Mouse (Mus musculus): ENCODE data around the gene Tmem135. TPM values are rescaled to one million over a fixed set of nuclear protein-coding genes. Genes with fewer than 3 reads are reported as not detected.

The Tmem135 gene
- polyA plus RNA-seq (2014; fragmentation: Nextera tagmentation; extraction: Ambion mirVana), result 33.5 and 35.7 TPM in 2 replicates

DNA sequence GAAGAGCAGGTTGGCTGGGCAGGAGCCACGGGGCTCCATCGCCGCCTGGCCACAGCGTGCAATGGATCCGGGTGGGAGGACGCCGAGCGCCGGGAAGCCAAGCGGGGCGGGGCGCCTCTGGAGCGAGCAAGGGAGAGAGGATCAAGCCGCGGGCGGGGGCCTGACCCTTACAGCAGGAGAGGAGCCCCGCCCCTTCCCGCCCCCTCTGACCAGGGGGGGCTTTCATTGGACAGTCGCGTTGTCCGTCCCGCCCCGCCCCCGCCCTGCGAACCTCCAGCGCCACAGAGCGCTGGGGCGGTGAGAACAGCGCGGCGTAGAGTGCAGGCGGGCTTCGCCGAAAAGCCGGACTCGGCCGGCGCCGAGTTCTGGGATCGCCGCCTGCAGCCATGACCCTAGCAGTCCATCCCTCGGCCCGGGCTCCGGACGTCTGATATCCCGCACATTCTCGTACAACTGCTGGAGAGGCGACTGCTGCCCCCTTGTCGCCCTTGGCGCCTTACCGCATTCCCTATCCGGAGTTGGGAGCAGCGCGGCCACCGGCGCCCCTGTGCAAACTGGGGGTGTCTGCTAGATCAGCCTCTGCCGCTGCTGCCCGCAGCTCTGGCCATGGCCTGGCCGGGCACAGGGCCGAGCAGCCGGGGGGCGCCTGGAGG is at the start of gene Tmem135, which contains the start of gene Fzd4:
Gene Tmem135 (minus strand): TSS at position 142 of the 653 bp plus-strand sequence.
Gene Fzd4 (plus strand): TSS at position 275 of the 653 bp plus-strand sequence.
- ATAC-seq (ENCODE audit: insufficient number of reproducible peaks, insufficient read depth, low FRiP score, low read depth), result peak; percentile 96
- under 1% methylated on average over 56 of the region's 62 CpGs for WGBS
- Histone ChIP-seq H3K27me3 (ENCODE audit: control insufficient read depth, insufficient read depth, low read length) (no peaks in the 10 kb centered on the region), H3K9me3 (ENCODE audit: control insufficient read depth, low read depth, low read length) (no peaks in the 10 kb centered on the region), H3K4me1 (ENCODE audit: control insufficient read depth, insufficient read depth, low read length) (peaks cover 27% of the 10 kb centered on the region), H3K4me2 (replicated peaks; ENCODE audit: low read depth, low read length) (peak within 1 kb of the TSS; percentile 92), H3K27ac (ENCODE audit: low read length) (peak within 1 kb of the TSS; percentile 90), H3K36me3 (ENCODE audit: control insufficient read depth, insufficient read depth, low read length) (peaks cover 13% of the 10 kb centered on the region; the same call in 1 of the 2 replicates), H3K9ac (replicated peaks; ENCODE audit: low read depth, low read length) (peak within 1 kb of the TSS; percentile 97), H3K4me3 (ENCODE audit: low read depth, low read length) (peak within 1 kb of the TSS; percentile 91)

DNA sequence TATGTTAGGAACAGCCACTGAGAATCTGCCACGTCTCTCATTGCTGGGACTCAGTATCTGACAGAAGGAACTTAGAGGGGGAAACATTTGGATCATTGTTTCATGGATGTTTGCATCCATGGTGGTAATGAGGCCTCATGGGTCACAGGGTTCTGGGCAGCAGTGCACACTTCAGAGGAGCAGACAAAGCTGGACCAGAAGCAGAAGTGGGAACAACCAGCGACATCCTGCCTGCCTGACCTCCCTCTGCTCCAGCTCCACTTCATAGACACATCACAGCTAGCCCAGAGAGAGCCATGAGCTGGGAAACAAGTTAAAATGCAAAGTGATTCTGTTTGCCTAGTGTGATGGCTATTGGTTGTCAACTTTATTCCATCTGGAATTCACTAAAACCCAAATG is 46.3 kb upstream of the Tmem135 start:
- no peak overlapping the region for H3K4me2 ChIP-seq (replicated peaks; ENCODE audit: low read depth, low read length)
- WGBS, result 70% methylated on average over 2 of the region's 2 CpGs
- no peak for ATAC-seq (ENCODE audit: insufficient number of reproducible peaks, insufficient read depth, low FRiP score, low read depth)
- no peaks in the 10 kb centered on the region for H3K9me3 ChIP-seq (ENCODE audit: control insufficient read depth, low read depth, low read length)
- H3K9ac ChIP-seq (replicated peaks; ENCODE audit: low read depth, low read length), result no peak overlapping the region
- no peaks in the 10 kb centered on the region for H3K4me1 ChIP-seq (ENCODE audit: control insufficient read depth, insufficient read depth, low read length)
- H3K27ac ChIP-seq (ENCODE audit: low read length), result no peak overlapping the region
- no peaks in the 10 kb centered on the region for H3K27me3 ChIP-seq (ENCODE audit: control insufficient read depth, insufficient read depth, low read length)
- no peaks in the 10 kb centered on the region for H3K36me3 ChIP-seq (ENCODE audit: control insufficient read depth, insufficient read depth, low read length)
- no peak overlapping the region for H3K4me3 ChIP-seq (ENCODE audit: low read depth, low read length)

DNA sequence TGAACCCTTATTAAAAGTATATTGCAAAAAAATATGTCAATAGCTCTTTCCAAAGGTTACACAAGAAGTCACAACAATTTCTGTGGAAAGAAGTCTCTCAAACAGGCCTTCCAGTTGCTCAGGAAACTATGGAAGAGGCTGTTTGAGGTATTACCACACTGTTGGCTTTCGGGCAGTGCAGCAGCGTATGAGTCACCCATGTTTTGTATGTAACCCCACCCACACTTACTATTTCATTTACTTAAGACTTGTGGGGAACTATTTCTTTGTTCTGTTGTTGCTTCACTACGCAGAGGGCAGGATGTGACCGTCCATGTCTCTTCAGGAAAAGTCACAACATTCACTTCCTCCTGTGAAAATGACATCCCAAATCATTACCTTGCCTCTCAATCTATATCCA is 41.1 kb upstream of the Tmem135 start:
- Histone ChIP-seq H3K9me3 (ENCODE audit: control insufficient read depth, low read depth, low read length) (no peaks in the 10 kb centered on the region), H3K4me2 (replicated peaks; ENCODE audit: low read depth, low read length) (no peak overlapping the region), H3K27ac (ENCODE audit: low read length) (no peak overlapping the region), H3K4me3 (ENCODE audit: low read depth, low read length) (no peak overlapping the region), H3K4me1 (ENCODE audit: control insufficient read depth, insufficient read depth, low read length) (no peaks in the 10 kb centered on the region), H3K36me3 (ENCODE audit: control insufficient read depth, insufficient read depth, low read length) (no peaks in the 10 kb centered on the region), H3K27me3 (ENCODE audit: control insufficient read depth, insufficient read depth, low read length) (no peaks in the 10 kb centered on the region), H3K9ac (replicated peaks; ENCODE audit: low read depth, low read length) (no peak overlapping the region)
- ATAC-seq (ENCODE audit: insufficient number of reproducible peaks, insufficient read depth, low FRiP score, low read depth), result peak; percentile 74; the same call in 1 of the 2 replicates
- 62% methylated on average over 4 of the region's 4 CpGs for WGBS

DNA sequence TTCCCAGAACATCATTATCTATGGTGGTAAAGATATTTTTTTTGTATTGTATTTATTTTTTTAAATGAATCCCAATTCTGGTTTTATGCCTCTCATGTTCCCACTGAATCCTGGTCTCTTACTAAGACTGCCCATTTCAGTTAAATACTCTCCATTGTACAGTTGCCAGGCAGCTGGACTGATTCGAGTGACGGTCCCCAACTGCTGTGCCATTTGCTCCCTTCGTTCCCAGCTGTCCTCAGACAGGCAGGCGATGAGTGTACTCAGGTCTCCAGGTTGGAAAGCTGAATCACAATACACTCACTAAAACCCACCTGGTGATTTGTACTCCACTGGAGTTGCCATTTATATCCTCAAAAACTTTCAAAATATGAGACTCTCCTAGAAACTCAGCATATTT is 38.2 kb upstream of the Tmem135 start:
- Histone ChIP-seq H3K36me3 (ENCODE audit: control insufficient read depth, insufficient read depth, low read length) (no peaks in the 10 kb centered on the region), H3K27ac (ENCODE audit: low read length) (no peak overlapping the region), H3K9ac (replicated peaks; ENCODE audit: low read depth, low read length) (no peak overlapping the region), H3K4me1 (ENCODE audit: control insufficient read depth, insufficient read depth, low read length) (no peaks in the 10 kb centered on the region), H3K4me3 (ENCODE audit: low read depth, low read length) (no peak overlapping the region), H3K27me3 (ENCODE audit: control insufficient read depth, insufficient read depth, low read length) (no peaks in the 10 kb centered on the region), H3K9me3 (ENCODE audit: control insufficient read depth, low read depth, low read length) (no peaks in the 10 kb centered on the region), H3K4me2 (replicated peaks; ENCODE audit: low read depth, low read length) (no peak overlapping the region)
- 78% methylated on average over 4 of the region's 4 CpGs for WGBS
- no peak for ATAC-seq (ENCODE audit: insufficient number of reproducible peaks, insufficient read depth, low FRiP score, low read depth)

DNA sequence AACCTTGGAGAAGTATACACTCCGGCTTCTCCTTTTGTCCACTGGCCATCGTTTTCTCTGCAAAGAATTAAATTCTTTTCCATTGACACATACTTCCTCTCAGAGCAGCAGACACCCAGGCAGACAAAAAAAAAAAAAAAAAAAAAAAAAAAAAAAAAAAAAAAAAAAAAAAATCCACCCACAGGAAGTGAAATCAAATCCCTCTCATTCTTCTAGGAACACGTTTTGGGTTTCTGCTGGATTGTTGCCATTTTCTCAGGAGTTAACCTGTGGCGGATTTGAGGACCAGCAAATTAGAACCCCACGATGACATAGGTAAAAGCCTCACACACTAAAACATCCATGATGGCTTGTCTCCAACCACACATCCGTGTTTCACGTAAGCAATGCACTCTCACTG is 37.3 kb upstream of the Tmem135 start:
- H3K36me3 ChIP-seq (ENCODE audit: control insufficient read depth, insufficient read depth, low read length), result no peaks in the 10 kb centered on the region
- no peak overlapping the region for H3K9ac ChIP-seq (replicated peaks; ENCODE audit: low read depth, low read length)
- WGBS, result 63% methylated on average over 7 of the region's 7 CpGs
- no peaks in the 10 kb centered on the region for H3K27me3 ChIP-seq (ENCODE audit: control insufficient read depth, insufficient read depth, low read length)
- H3K27ac ChIP-seq (ENCODE audit: low read length), result no peak overlapping the region
- no peak for ATAC-seq (ENCODE audit: insufficient number of reproducible peaks, insufficient read depth, low FRiP score, low read depth)
- no peaks in the 10 kb centered on the region for H3K4me1 ChIP-seq (ENCODE audit: control insufficient read depth, insufficient read depth, low read length)
- no peak overlapping the region for H3K4me2 ChIP-seq (replicated peaks; ENCODE audit: low read depth, low read length)
- no peaks in the 10 kb centered on the region for H3K9me3 ChIP-seq (ENCODE audit: control insufficient read depth, low read depth, low read length)
- H3K4me3 ChIP-seq (ENCODE audit: low read depth, low read length), result no peak overlapping the region

DNA sequence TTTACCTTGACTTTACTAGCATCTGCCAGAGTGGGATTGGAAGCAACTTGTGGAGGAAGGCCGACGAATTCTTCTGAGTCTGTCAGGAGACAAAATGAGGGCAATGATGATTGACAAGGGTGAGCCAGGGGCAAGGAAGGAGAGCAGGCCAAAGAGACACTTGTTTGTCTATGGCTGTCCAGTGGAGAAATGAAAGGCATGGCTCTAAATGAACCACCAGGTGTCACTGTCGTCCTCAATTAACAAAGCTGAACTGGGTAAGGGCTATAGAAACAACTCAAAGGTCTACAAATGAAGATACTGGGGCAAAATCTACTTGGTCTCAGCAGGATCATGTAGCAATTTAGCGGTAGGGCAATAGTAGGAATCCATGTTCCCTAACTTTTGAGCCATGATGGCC is 33.6 kb upstream of the Tmem135 start:
- no peak overlapping the region for H3K4me3 ChIP-seq (ENCODE audit: low read depth, low read length)
- H3K27ac ChIP-seq (ENCODE audit: low read length), result no peak overlapping the region
- no peak overlapping the region for H3K4me2 ChIP-seq (replicated peaks; ENCODE audit: low read depth, low read length)
- no peak for ATAC-seq (ENCODE audit: insufficient number of reproducible peaks, insufficient read depth, low FRiP score, low read depth)
- H3K9ac ChIP-seq (replicated peaks; ENCODE audit: low read depth, low read length), result no peak overlapping the region
- WGBS, result 46% methylated on average over 4 of the region's 4 CpGs
- H3K9me3 ChIP-seq (ENCODE audit: control insufficient read depth, low read depth, low read length), result no peaks in the 10 kb centered on the region
- H3K4me1 ChIP-seq (ENCODE audit: control insufficient read depth, insufficient read depth, low read length), result peaks cover 10% of the 10 kb centered on the region; the same call in 1 of the 2 replicates
- H3K27me3 ChIP-seq (ENCODE audit: control insufficient read depth, insufficient read depth, low read length), result no peaks in the 10 kb centered on the region
- H3K36me3 ChIP-seq (ENCODE audit: control insufficient read depth, insufficient read depth, low read length), result no peaks in the 10 kb centered on the region

DNA sequence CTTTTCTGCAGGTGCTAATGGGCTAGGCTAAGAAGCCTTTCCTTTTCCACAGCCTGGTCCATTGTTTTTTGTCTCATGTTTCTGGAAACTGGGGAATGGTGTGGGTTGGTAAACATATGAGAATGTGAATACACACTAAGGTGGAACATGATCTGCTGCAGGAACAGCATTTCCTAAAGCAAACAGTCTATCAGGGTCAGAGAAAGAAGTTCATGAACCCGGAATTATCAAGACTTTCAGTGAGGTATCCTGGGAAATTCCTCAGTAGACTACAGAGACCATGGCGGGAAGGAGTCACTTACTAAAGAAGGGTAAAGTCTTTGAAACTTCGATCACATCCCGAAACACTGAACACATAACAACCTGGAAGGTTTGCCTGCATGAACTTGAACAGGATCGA is 32.4 kb upstream of the Tmem135 start:
- Histone ChIP-seq H3K9me3 (ENCODE audit: control insufficient read depth, low read depth, low read length) (no peaks in the 10 kb centered on the region), H3K27ac (ENCODE audit: low read length) (no peak overlapping the region; the same call in 1 of the 2 replicates), H3K9ac (replicated peaks; ENCODE audit: low read depth, low read length) (no peak overlapping the region), H3K36me3 (ENCODE audit: control insufficient read depth, insufficient read depth, low read length) (no peaks in the 10 kb centered on the region), H3K4me3 (ENCODE audit: low read depth, low read length) (no peak overlapping the region), H3K4me1 (ENCODE audit: control insufficient read depth, insufficient read depth, low read length) (peaks cover 10% of the 10 kb centered on the region; the same call in 1 of the 2 replicates), H3K27me3 (ENCODE audit: control insufficient read depth, insufficient read depth, low read length) (no peaks in the 10 kb centered on the region), H3K4me2 (replicated peaks; ENCODE audit: low read depth, low read length) (no peak overlapping the region)
- peak; percentile 34; the same call in 1 of the 2 replicates for ATAC-seq (ENCODE audit: insufficient number of reproducible peaks, insufficient read depth, low FRiP score, low read depth)
- WGBS, result 66% methylated on average over 5 of the region's 5 CpGs

DNA sequence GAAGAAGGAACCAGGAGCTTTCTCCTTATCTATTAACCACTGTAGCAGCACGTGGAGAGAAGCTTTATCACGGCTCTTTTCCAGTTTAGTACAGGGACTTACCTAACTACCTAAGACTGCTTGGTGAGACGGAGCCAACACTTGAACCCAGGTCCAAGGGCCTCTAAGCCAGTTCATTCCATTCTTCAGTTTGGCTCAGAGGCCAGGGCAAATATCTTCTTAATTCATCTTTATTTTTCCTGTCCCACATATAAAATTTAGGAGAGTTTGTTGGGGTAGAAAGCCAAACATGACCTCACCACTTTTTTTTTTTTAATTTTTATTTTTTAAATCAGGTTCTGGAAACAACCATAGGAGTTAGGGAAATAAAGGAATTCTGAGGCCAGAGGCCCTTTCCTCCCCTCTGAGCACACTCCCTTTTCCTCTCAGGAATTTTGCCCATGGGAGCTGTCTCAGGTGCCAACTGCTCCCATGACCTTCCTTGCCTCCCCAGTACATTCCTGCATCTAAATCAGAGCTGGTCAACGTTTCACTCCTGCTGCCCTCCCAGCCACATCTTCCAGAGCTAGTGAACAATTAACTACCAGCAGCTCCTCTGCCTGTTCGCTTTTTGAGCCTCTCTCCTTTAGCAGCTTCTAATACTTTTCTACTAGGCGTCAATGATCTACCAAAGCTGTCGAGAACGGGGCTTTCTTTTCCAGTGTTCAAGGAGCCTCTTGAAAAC is 30.0 kb upstream of the Tmem135 start:
- no peaks in the 10 kb centered on the region for H3K36me3 ChIP-seq (ENCODE audit: control insufficient read depth, insufficient read depth, low read length)
- no peak overlapping the region; the same call in 1 of the 2 replicates for H3K9ac ChIP-seq (replicated peaks; ENCODE audit: low read depth, low read length)
- no peaks in the 10 kb centered on the region for H3K27me3 ChIP-seq (ENCODE audit: control insufficient read depth, insufficient read depth, low read length)
- no peak overlapping the region for H3K4me3 ChIP-seq (ENCODE audit: low read depth, low read length)
- no peak overlapping the region for H3K4me2 ChIP-seq (replicated peaks; ENCODE audit: low read depth, low read length)
- no peak for ATAC-seq (ENCODE audit: insufficient number of reproducible peaks, insufficient read depth, low FRiP score, low read depth)
- WGBS, result 48% methylated on average over 8 of the region's 8 CpGs
- H3K4me1 ChIP-seq (ENCODE audit: control insufficient read depth, insufficient read depth, low read length), result peaks cover 10% of the 10 kb centered on the region; the same call in 1 of the 2 replicates
- H3K27ac ChIP-seq (ENCODE audit: low read length), result no peak overlapping the region
- no peaks in the 10 kb centered on the region for H3K9me3 ChIP-seq (ENCODE audit: control insufficient read depth, low read depth, low read length)

Data from stomach, embryonic 14.5 days (tissue).